Mouse (Mus musculus): ENCODE data around the gene Spdl1.

- TF ChIP-seq POLR2A (IDR thresholded peaks at IDR 0.05; ENCODE audit: low read depth, low read length): no peak
- no peak for TF ChIP-seq CTCF (conservative IDR thresholded peaks at IDR 0.05 in 1 of 2, IDR thresholded peaks at IDR 0.05 in 1 of 2; ENCODE audit: low read depth in 2 of 2, low read length in 2 of 2)
- no peak for TF ChIP-seq JUND (conservative IDR thresholded peaks at IDR 0.05; ENCODE audit: low read depth, low read length)
- TF ChIP-seq GABPA (IDR thresholded peaks at IDR 0.05; ENCODE audit: insufficient replicate concordance, low read depth, low read length): no peak
- no peak for TF ChIP-seq HCFC1 (IDR thresholded peaks at IDR 0.05; ENCODE audit: low read depth, low read length)
- no peak for TF ChIP-seq UBTF (IDR thresholded peaks at IDR 0.05; ENCODE audit: low read depth, low read length)
- no peak for TF ChIP-seq MYC (IDR thresholded peaks at IDR 0.05; ENCODE audit: low read depth, low read length)
- TF ChIP-seq ZC3H11A (IDR thresholded peaks at IDR 0.05; ENCODE audit: low read depth, low read length): no peak
- no peak for TF ChIP-seq ELF1 (IDR thresholded peaks at IDR 0.05; ENCODE audit: low read depth, low read length)
- no peak for TF ChIP-seq CHD2 (IDR thresholded peaks at IDR 0.05; ENCODE audit: low read length)
Observed at GRCm38 (mm10) chr11:34872432-34872831, 39.0 kb upstream of the Spdl1 start.

All from CH12.LX (cell line).